Mouse (Mus musculus) thymus, adult 2 months (tissue): ENCODE results near the gene Lipe. TPM values are rescaled to one million over a fixed set of nuclear protein-coding genes. Genes with fewer than 3 reads are reported as not detected.

Experiments used
- DNase-seq: peaks from one replicate; pipeline ENCODE4 v3.0.0; 2021
- H3K27ac ChIP-seq: fragments of 200-500 bp; 2 replicates; pipeline ENCODE4 v1.5.1; 2012; ENCODE audit warnings: low read length, control low read depth; ENCODE audit not compliant: control insufficient read depth, insufficient read depth
- H3K27me3 ChIP-seq: fragments of 200-500 bp; 2 replicates; pipeline ENCODE4 v1.6.1; 2012; ENCODE audit warnings: mild to moderate bottlenecking, low read length, moderate library complexity, mixed read lengths; ENCODE audit not compliant: control insufficient read depth, insufficient read depth
- H3K36me3 ChIP-seq: fragments of 200-500 bp; 2 replicates; pipeline ENCODE4 v1.6.1; 2012; ENCODE audit warnings: mild to moderate bottlenecking, low read length, moderate library complexity; ENCODE audit not compliant: control insufficient read depth, insufficient read depth
- H3K4me1 ChIP-seq: fragments of 200-500 bp; replicated peaks from 2 replicates; pipeline ENCODE4 v1.6.1; 2012; ENCODE audit warnings: low read length; ENCODE audit not compliant: control insufficient read depth, insufficient read depth
- H3K4me3 ChIP-seq: fragments of 200-500 bp; 2 replicates; pipeline ENCODE4 v1.5.1; 2012; ENCODE audit warnings: mild to moderate bottlenecking, low read length, control low read depth, moderate library complexity; ENCODE audit not compliant: control insufficient read depth, insufficient read depth
- CTCF ChIP-seq: fragments of 200-500 bp; IDR thresholded peaks from 2 replicates; pipeline ENCODE4 v1.5.1; 2012; ENCODE audit warnings: mild to moderate bottlenecking, control low read depth, low read length, moderate library complexity, borderline replicate concordance; ENCODE audit not compliant: control insufficient read depth, poor library complexity, insufficient read depth; ENCODE audit errors: extremely low read depth
- POLR2A ChIP-seq: fragments of 200-500 bp; IDR thresholded peaks from 2 replicates; pipeline ENCODE4 v1.6.1; 2012; ENCODE audit warnings: mild to moderate bottlenecking, low read length, control low read depth, moderate library complexity; ENCODE audit not compliant: control insufficient read depth, poor library complexity, insufficient read depth; ENCODE audit errors: extremely low read depth
- WGBS: fragments of 180-500 bp; shearing (Covaris S2); methylation state at CpG from one replicate; pipeline ENCODE4 v1.1.7; 2018; 5-methylcytosine and 5-hydroxymethylcytosine counted together
- polyA plus RNA-seq: library from polyadenylated mRNA; depleted of rRNA; stranded (reverse); fragments of >200 nt; gene quantifications from 2 replicates; pipeline ENCODE4 v1.2.3, GENCODE M21; 2012

Lipe gene
- polyA plus RNA-seq, 1 experiment: 75.3 TPM

DNA sequence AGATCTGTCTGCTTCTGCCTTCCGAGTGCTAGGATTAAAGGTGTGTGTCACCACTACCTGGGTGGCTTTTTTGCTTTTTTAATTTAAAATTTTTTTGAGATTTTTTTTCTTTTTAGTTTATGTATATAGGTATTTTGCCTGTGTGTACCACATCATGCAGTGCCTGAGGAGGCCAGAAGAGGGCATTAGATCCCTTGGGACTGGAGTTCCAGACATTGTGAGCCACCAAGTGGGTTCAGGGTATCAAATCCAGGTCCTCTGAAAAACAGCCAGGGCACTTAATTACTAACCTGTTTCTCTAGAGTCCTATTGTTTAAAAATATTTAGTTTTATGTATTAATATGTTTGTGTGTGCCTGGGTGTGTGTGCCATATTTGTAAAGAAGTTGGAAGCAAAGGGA lies 19.1 kb upstream of the Lipe start:
- Histone ChIP-seq H3K27ac (no peak overlapping the region), H3K4me1 (peaks cover 3% of the 10 kb centered on the region), H3K27me3 (no peaks in the 10 kb centered on the region), H3K36me3 (no peaks in the 10 kb centered on the region), H3K4me3 (no peak overlapping the region)
- TF ChIP-seq CTCF (no peak), POLR2A (no peak)
- DNase-seq: peak; percentile 41
- WGBS: 96% methylated on average over 1 of the region's 1 CpGs

- H3K27me3 ChIP-seq: no peaks in the 10 kb centered on the region
- no peak for DNase-seq
- no peak for TF ChIP-seq CTCF
- TF ChIP-seq POLR2A: no peak
- H3K27ac ChIP-seq: no peak within 1 kb of the TSS
- 62% methylated on average over 7 of the region's 7 CpGs for WGBS
- no peak within 1 kb of the TSS for H3K4me3 ChIP-seq
- H3K4me1 ChIP-seq: peaks cover 3% of the 10 kb centered on the region
- no peaks in the 10 kb centered on the region for H3K36me3 ChIP-seq
Measured at GRCm38 (mm10) chr7:25412833-25413441, 14.4 kb upstream of the Lipe start, which contains the start of gene Cxcl17. Gene Cxcl17, minus strand, starts transcription at chr7:25412886.

DNA sequence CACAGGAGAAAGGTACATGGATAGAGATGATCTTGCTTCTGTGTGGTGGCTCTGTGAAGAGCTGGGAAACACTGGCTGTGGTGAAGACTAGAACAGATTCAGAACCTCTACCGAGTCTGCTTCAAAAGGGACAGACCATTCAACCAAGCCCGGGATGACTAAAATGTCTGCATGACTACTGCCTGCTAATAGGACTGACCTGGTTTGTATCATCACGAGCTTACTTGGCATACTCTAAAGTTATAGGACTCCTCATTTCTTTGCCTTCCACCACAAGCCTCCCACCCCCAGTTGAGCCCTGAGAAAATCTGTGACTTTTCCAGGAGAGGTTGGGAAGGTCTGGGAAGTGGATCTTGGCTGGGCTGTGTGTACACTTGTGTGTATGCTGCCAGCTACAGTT lies 13.4 kb upstream of the Lipe start:
- 95% methylated on average over 3 of the region's 3 CpGs for WGBS
- H3K4me1 ChIP-seq: peaks cover 3% of the 10 kb centered on the region
- H3K27me3 ChIP-seq: no peaks in the 10 kb centered on the region
- TF ChIP-seq CTCF (no peak), POLR2A (no peak)
- no peak overlapping the region for H3K4me3 ChIP-seq
- no peaks in the 10 kb centered on the region for H3K36me3 ChIP-seq
- DNase-seq: no peak
- H3K27ac ChIP-seq: no peak overlapping the region

GRCm38 (mm10) chr7:25410969-25411615 lies 12.6 kb upstream of the Lipe start:
- H3K4me1 ChIP-seq: peaks cover 3% of the 10 kb centered on the region
- WGBS: 91% methylated on average over 1 of the region's 1 CpGs
- H3K36me3 ChIP-seq: no peaks in the 10 kb centered on the region
- no peak overlapping the region for H3K27ac ChIP-seq
- no peak for DNase-seq
- no peaks in the 10 kb centered on the region for H3K27me3 ChIP-seq
- TF ChIP-seq POLR2A (no peak), CTCF (no peak)
- no peak overlapping the region for H3K4me3 ChIP-seq

DNA sequence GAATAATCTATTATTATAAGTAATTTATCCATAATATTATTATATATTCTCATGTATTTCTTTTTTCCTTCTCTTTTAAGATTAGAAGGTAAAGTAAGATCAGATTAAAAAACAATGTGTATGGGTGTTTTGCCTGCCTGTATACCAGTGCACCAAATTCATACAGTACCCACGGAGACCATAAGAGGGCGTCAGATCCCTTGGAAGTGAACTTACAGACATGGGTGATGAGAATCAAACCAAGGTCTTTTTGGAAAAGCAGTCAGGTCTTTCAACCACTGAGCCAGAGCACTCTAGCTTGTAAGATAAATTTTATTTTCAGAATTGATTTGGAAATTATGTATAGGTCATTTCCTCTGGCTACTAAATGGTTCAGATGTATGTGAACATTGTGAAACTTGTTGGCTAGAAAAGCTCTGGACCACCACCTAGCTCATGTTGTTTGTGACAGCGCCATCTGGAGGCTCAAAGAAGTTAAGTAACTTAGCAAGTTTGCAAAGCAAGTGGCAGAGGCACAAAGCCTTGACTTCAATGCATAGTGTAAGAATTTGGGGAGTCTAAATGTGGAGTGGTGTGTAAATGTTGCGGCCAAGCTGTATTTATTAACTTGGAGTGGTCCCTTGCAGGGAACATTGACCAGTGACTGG lies 10.7 kb upstream of the Lipe start:
- H3K36me3 ChIP-seq: no peaks in the 10 kb centered on the region
- no peak overlapping the region for H3K4me3 ChIP-seq
- H3K4me1 ChIP-seq: peaks cover 3% of the 10 kb centered on the region
- no peaks in the 10 kb centered on the region for H3K27me3 ChIP-seq
- no peak overlapping the region for H3K27ac ChIP-seq
- DNase-seq: peak; percentile 36
- 86% methylated on average over 4 of the region's 4 CpGs for WGBS
- TF ChIP-seq CTCF (no peak), POLR2A (no peak)

DNA sequence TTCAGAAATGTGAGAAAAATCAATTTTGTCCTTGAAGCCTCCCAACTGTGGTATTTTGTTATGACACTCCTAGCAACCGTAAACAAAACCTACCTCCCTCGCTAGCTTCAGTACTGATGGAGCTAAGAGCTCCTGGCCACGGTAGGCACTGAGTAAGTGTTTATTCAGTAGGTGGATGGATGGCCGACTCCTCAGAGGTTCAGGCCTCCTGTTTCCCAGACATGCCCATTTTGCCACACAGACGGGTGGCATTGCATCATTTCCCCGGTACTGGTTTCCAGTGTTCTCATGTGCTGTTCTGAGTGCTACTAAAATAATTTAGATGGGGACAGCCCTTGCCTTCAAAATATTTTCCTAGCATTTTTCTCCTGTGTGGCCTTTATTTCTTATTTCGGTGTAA lies 8.0 kb upstream of the Lipe start:
- no peak overlapping the region for H3K27ac ChIP-seq
- H3K4me1 ChIP-seq: no peaks in the 10 kb centered on the region
- WGBS: 93% methylated on average over 7 of the region's 7 CpGs
- no peaks in the 10 kb centered on the region for H3K27me3 ChIP-seq
- no peak overlapping the region for H3K4me3 ChIP-seq
- no peak for TF ChIP-seq POLR2A
- no peak for TF ChIP-seq CTCF
- no peaks in the 10 kb centered on the region for H3K36me3 ChIP-seq
- DNase-seq: no peak
